In genomic region chr4:141765008-141765407, GRCm38 (mm10) we compare ENCODE assay signal across 24 mouse cellular contexts. TPM values are rescaled to one million over a fixed set of nuclear protein-coding genes. Genes with fewer than 3 reads are reported as not detected.
"Had no signal": no experiment of that assay in that cellular context is flagged by ENCODE, and none has a peak within 500 bp of the region (broad histone marks: within the 10 kb centered on the region; RNA-seq: fewer than 3 reads in every experiment).

No protein-coding gene starts in this region.

- H3K9ac ChIP-seq: lung, embryonic 15.5 days; midbrain, embryonic 12.5 days; neural tube, embryonic 13.5 days; neural tube, embryonic 15.5 days; stomach, embryonic 15.5 days had no signal

- H3K9me3 ChIP-seq: lung, embryonic 15.5 days; midbrain, embryonic 10.5 days; midbrain, embryonic 12.5 days; neural tube, embryonic 13.5 days; neural tube, embryonic 15.5 days; stomach, embryonic 15.5 days had no signal

- H3K4me2 ChIP-seq: lung, embryonic 15.5 days; midbrain, embryonic 12.5 days; neural tube, embryonic 13.5 days; neural tube, embryonic 15.5 days; stomach, embryonic 15.5 days had no signal

- H3K4me1 ChIP-seq: midbrain, embryonic 10.5 days; midbrain, embryonic 12.5 days had no signal

- DNase-seq: lung, adult 2 months; lung, postnatal 4 days; midbrain, embryonic 14.5 days; retina, postnatal 1 day; right cerebral cortex, adult 18-20 months; right cerebral cortex, postnatal 25 days; right cerebral cortex, postnatal 4 days; spleen, adult 18-20 months; thymus, adult 2 months; thymus, postnatal 25 days; thymus, postnatal 4 days had no signal

- H3K27me3 ChIP-seq: lung, embryonic 15.5 days; midbrain, embryonic 12.5 days; neural tube, embryonic 13.5 days; neural tube, embryonic 15.5 days; stomach, embryonic 15.5 days had no signal

- H3K4me3 ChIP-seq: lung, embryonic 15.5 days; midbrain, embryonic 10.5 days; midbrain, embryonic 12.5 days; myocyte; neural tube, embryonic 13.5 days; neural tube, embryonic 15.5 days; stomach, embryonic 15.5 days had no signal

- ATAC-seq: lung, postnatal 0 days; midbrain, embryonic 16.5 days had no signal

- H3K27ac ChIP-seq: lung, embryonic 15.5 days; midbrain, embryonic 10.5 days; midbrain, embryonic 12.5 days; neural tube, embryonic 15.5 days; stomach, embryonic 15.5 days; stomach, postnatal 0 days had no signal

RNA-seq across cellular contexts. Expression of gene Agmat, which starts 18.5 kb away (rescaled TPM):
- total RNA-seq: megakaryocyte, adult 5-6 weeks had no signal
- polyA plus RNA-seq: midbrain, embryonic 10.5 days; midbrain, embryonic 12.5 days; midbrain, embryonic 14.5 days; midbrain, embryonic 16.5 days; neural tube, embryonic 11.5 days; neural tube, embryonic 13.5 days; neural tube, embryonic 15.5 days; urinary bladder, adult 2 months had no signal
